Mouse (Mus musculus) heart, embryonic 14.5 days (tissue): ENCODE measurements at regions not wholly inside any gene's neighbourhood (a gene's known extent, or its start where the extent isn't known, plus 50 kb on each side); places are given as distances from the start of the nearest gene placed in this dataset.
"Not testable (repeated sequence)": the region's sequence is repeated elsewhere in the genome, so short reads cannot be mapped to it uniquely, and the experiment has no call there.

ENCODE experiments used
- ATAC-seq: fragments of 200-750 bp; cut with Nextera tagmentation; 2 replicates; pipeline ENCODE4 v1.8.0; 2017; ENCODE audit warnings: low read depth, moderate TSS enrichment; ENCODE audit not compliant: insufficient number of reproducible peaks, insufficient read depth, low FRiP score
- H3K27ac ChIP-seq, 2 experiments: fragments of 200-500 bp in 1 of 2; fragments of 300-500 bp in 1 of 2; sonication (generic) in 1 of 2; replicated peaks in 1 of 2; 2 replicates each; pipeline ENCODE4 v1.5.1; 2012 to 2014; ENCODE audit warnings: low read depth in 2 of 2, low read length in 2 of 2, control low read depth in 1 of 2, mild to moderate bottlenecking in 1 of 2, mixed read lengths in 1 of 2; ENCODE audit not compliant: control insufficient read depth in 1 of 2, insufficient read depth in 1 of 2
- H3K27me3 ChIP-seq: fragments of 300-500 bp; sonication (generic); 2 replicates; pipeline ENCODE4 v1.6.1; 2014; ENCODE audit warnings: mild to moderate bottlenecking, low read length, control low read depth; ENCODE audit not compliant: control insufficient read depth, insufficient read depth
- H3K36me3 ChIP-seq: fragments of 300-500 bp; sonication (generic); 2 replicates; pipeline ENCODE4 v1.6.1; 2014; ENCODE audit warnings: mild to moderate bottlenecking, control low read depth, low read length, mixed read lengths; ENCODE audit not compliant: control insufficient read depth, insufficient read depth
- H3K4me1 ChIP-seq, 2 experiments: fragments of 200-500 bp in 1 of 2; fragments of 300-500 bp in 1 of 2; sonication (generic) in 1 of 2; 2 replicates each; pipeline ENCODE4 v1.6.1; 2012 to 2014; ENCODE audit warnings: low read length in 2 of 2, control low read depth in 1 of 2, mixed read lengths in 1 of 2; ENCODE audit not compliant: control insufficient read depth in 2 of 2, insufficient read depth in 2 of 2
- H3K4me2 ChIP-seq: fragments of 300-500 bp; sonication (generic); 2 replicates; pipeline ENCODE4 v1.6.1; 2014; ENCODE audit warnings: mild to moderate bottlenecking, low read length
- H3K4me3 ChIP-seq, 2 experiments: fragments of 200-500 bp in 1 of 2; fragments of 300-500 bp in 1 of 2; sonication (generic) in 1 of 2; 2 replicates each; pipeline ENCODE4 v1.5.1; 2012 to 2014; ENCODE audit warnings: low read length in 2 of 2, mild to moderate bottlenecking in 2 of 2, control low read depth in 1 of 2, low read depth in 1 of 2, moderate library complexity in 1 of 2; ENCODE audit not compliant: control insufficient read depth in 1 of 2, insufficient read depth in 1 of 2
- H3K9ac ChIP-seq: fragments of 300-500 bp; sonication (generic); 2 replicates; pipeline ENCODE4 v1.6.1; 2014; ENCODE audit warnings: mild to moderate bottlenecking, low read length
- H3K9me3 ChIP-seq: fragments of 300-500 bp; sonication (generic); 2 replicates; pipeline ENCODE4 v1.6.1; 2016; ENCODE audit warnings: low read length, control low read depth; ENCODE audit not compliant: control insufficient read depth
- WGBS: fragments of 180-500 bp; shearing (Covaris S2); extraction: QIAGEN DNeasy Blood & Tissue Kit; methylation state at CpG from one replicate; pipeline ENCODE4 v1.1.7; 2014; 5-methylcytosine and 5-hydroxymethylcytosine counted together

DNA sequence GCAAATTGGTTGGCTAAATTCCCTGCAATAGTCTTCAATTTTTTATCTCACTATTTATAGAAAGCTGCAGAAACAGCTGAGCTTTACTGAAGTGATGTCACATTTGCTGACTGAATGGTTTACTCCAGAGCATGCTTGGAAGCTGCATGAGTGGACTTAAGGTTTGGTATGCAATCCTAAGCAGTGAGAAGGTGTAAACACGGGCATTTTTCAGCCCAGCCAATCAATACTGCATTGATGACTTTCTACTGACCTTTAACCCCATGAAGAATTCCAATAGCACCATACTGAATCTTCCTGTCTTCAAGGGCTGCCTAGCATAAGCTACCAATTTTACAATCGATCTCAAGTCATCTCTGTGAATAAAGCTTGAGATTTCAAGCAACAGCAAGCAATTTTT is 328.7 kb upstream of the Cypt12 start:
- H3K27ac ChIP-seq: no peak overlapping the region
- no peaks in the 10 kb centered on the region for H3K9me3 ChIP-seq
- H3K4me2 ChIP-seq: no peak overlapping the region
- no peak for ATAC-seq
- H3K36me3 ChIP-seq: no peaks in the 10 kb centered on the region
- H3K4me3 ChIP-seq: no peak overlapping the region
- no peaks in the 10 kb centered on the region for H3K27me3 ChIP-seq
- no peak overlapping the region for H3K9ac ChIP-seq
- peaks cover 2 to 8% of the 10 kb centered on the region in 2 experiments; a peak in 2 of 4 replicates for H3K4me1 ChIP-seq
- WGBS: 36% methylated on average over 2 of the region's 2 CpGs

DNA sequence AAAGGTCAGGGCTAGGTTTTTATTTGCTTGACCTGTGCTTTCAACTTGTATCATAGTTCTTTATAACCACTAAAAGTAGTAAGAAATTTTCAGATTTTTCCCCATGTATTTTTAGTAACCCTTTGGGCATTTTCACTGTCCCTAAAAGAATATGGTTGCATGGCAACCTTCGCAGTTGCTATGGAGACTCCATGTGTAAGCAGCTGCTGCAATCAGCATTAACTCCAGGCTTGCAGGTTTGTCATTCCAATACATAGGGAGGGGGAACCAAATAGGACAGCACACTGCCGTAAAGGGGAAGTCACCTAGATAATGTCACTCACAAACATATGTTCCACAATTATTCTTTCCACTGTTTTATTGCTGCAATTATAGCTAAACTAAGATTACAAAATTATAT is 328.3 kb upstream of the Cypt12 start:
- 47% methylated on average over 2 of the region's 2 CpGs for WGBS
- ATAC-seq: no peak
- H3K4me3 ChIP-seq: no peak overlapping the region
- H3K9ac ChIP-seq: no peak overlapping the region
- no peaks in the 10 kb centered on the region for H3K36me3 ChIP-seq
- H3K9me3 ChIP-seq: no peaks in the 10 kb centered on the region
- no peak overlapping the region for H3K4me2 ChIP-seq
- no peak overlapping the region for H3K27ac ChIP-seq
- no peaks in the 10 kb centered on the region for H3K27me3 ChIP-seq
- H3K4me1 ChIP-seq: peaks cover 2 to 8% of the 10 kb centered on the region in 2 experiments; a peak in 2 of 4 replicates

DNA sequence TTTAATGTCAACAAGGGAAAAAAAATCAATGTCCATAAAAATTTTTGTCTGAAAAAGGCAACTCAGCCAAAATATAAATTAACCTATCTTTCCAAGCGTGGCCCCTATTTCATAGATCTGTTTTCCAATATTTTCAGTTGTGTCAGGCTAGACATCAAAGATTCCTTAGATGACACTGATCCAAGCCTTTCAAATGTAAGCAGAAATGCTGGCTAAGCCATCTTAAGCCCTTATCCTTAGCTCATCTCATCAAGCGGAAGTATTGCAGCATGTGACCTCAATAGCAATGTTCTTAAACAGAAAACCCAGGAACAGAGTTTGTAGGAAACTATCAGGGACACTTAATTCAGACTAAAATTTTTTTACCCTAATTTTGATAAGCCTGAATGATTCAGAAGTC is 327.8 kb upstream of the Cypt12 start:
- H3K4me2 ChIP-seq: no peak overlapping the region
- ATAC-seq: no peak
- 86% methylated on average over 2 of the region's 2 CpGs for WGBS
- H3K9ac ChIP-seq: no peak overlapping the region
- no peak overlapping the region for H3K27ac ChIP-seq
- no peaks in the 10 kb centered on the region for H3K36me3 ChIP-seq
- H3K4me3 ChIP-seq: no peak overlapping the region
- no peaks in the 10 kb centered on the region for H3K27me3 ChIP-seq
- no peaks in the 10 kb centered on the region for H3K9me3 ChIP-seq
- H3K4me1 ChIP-seq: peaks cover 2 to 8% of the 10 kb centered on the region in 2 experiments; a peak in 2 of 4 replicates

DNA sequence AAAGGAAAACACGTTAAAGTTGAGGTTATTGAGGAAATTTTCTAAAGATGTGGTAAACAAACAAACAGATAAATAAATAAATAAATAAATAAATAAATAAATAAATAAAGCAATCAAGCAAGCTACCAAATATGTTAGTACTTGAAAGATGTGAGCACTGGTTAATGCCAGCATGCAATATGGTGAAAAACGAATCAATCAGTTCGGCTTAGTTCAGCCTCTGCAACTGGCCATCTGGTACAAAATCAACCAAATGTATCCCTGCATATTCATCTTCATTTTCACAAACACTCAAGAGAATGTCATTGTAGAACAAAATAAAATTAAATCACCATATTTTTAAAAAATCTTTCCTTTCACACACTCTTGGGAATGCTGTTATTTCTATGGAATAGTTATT is 315.7 kb upstream of the Cypt12 start:
- 88% methylated on average over 3 of the region's 3 CpGs for WGBS
- Histone ChIP-seq H3K4me1 (no peaks in the 10 kb centered on the region), H3K9me3 (no peaks in the 10 kb centered on the region), H3K27ac (no peak overlapping the region), H3K4me2 (no peak overlapping the region), H3K4me3 (no peak overlapping the region), H3K9ac (no peak overlapping the region), H3K27me3 (no peaks in the 10 kb centered on the region), H3K36me3 (no peaks in the 10 kb centered on the region)
- no peak for ATAC-seq

DNA sequence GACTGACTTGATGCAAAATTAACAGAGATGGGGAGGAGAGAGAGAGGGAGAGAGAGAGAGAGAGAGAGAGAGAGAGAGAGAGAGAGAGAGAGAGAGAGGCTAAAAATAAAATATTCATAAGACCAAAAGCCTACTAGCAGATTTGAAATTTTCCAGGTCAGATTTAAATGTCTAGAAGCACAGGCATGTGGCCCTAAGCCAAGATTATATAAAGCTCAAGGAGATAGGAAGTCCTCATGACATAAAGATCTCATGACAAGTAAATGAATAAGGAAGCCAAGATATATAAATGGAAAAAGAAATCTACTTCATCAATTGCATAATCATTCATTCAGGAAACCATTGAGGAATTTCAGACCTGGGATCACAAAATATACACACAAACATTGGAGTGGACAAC is 311.9 kb upstream of the Cypt12 start:
- no peaks in the 10 kb centered on the region for H3K27me3 ChIP-seq
- H3K27ac ChIP-seq: no peak overlapping the region
- ATAC-seq: no peak

DNA sequence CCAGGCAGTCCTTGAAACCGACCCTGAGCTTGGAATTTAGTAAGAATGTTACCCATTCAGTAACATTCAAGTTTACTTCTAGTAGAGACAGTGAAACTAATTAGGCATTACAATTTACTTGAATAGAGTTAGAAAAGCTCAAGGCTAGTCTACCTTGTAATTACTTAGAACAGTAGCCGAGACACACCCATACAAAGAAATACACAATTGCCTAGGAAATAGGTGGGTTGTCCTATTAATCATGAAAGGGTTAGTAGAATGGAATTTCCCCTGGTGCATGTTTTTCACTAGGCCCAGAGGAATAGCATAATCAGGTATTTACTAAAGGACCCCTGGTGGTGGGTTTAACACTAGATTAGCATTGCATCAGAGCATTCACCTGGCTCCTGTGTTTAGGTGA is 288.2 kb upstream of the Cypt12 start:
- not testable (repeated sequence) for H3K9me3 ChIP-seq, H3K4me2 ChIP-seq, H3K4me1 ChIP-seq, H3K27me3 ChIP-seq, H3K36me3 ChIP-seq, ATAC-seq, H3K27ac ChIP-seq, H3K9ac ChIP-seq, H3K4me3 ChIP-seq
- WGBS: 79% methylated on average over 2 of the region's 2 CpGs

More for the DNA sequence above, 311.9 kb upstream of the Cypt12 start:
- Histone ChIP-seq H3K9me3 (no peaks in the 10 kb centered on the region), H3K36me3 (no peaks in the 10 kb centered on the region), H3K4me1 (no peaks in the 10 kb centered on the region), H3K4me3 (no peak overlapping the region), H3K4me2 (no peak overlapping the region), H3K9ac (no peak overlapping the region)

DNA sequence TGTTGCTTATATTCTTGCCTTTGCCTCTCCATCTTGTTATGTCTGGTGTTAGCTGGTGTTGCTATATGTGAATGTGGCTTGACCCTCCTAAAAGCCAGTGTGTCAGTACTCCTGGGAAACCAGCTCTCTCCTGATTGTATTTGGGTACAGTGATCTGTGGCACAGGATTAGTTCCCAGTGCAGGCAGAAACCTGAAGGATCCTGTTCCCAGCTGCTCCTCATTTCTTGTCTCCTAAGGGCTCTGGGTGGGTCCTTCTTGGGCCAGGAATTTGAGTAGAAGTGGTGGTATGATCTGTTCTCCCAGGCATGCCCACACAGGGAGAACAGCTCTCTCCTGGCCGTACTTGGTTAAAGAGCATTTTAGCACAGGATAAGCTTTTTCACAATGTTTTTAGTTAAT is 286.2 kb upstream of the Cypt12 start:
- no peaks in the 10 kb centered on the region for H3K27me3 ChIP-seq
- no peak overlapping the region for H3K9ac ChIP-seq
- no peaks in the 10 kb centered on the region for H3K4me1 ChIP-seq
- no peaks in the 10 kb centered on the region for H3K9me3 ChIP-seq
- no peak overlapping the region for H3K4me2 ChIP-seq
- WGBS: 83% methylated on average over 1 of the region's 1 CpGs
- no peak overlapping the region for H3K4me3 ChIP-seq
- H3K36me3 ChIP-seq: no peaks in the 10 kb centered on the region
- no peak for ATAC-seq
- H3K27ac ChIP-seq: no peak overlapping the region

DNA sequence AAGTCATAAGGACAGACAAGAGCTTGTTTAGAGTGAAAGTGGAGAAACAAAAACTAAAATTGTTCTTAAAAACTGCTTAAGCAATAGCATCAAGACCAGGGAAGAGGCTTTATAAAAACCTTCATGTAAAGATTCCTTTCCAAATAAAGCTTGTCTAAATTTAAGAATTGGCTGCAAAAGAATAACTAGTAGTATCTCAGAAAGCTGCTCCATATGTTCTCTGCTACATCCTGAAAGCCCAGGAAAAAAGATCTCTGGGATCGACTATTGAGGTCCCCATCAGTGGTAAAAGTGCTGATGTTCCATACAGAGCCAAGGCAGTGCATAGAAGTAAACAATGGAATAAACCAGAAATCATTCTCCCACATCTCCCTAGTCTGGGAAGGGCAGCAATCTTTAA is 281.2 kb upstream of the Cypt12 start:
- no peak overlapping the region for H3K4me2 ChIP-seq
- H3K4me1 ChIP-seq: 0 out of 4 replicates have a peak, but pooled peaks cover 0 to 2% of the 10 kb centered on the region in 2 experiments
- no peaks in the 10 kb centered on the region for H3K27me3 ChIP-seq
- ATAC-seq: no peak
- 84% methylated on average over 1 of the region's 1 CpGs for WGBS
- H3K4me3 ChIP-seq: no peak overlapping the region
- no peak overlapping the region for H3K27ac ChIP-seq
- no peaks in the 10 kb centered on the region for H3K9me3 ChIP-seq
- H3K36me3 ChIP-seq: no peaks in the 10 kb centered on the region
- H3K9ac ChIP-seq: no peak overlapping the region
